Mouse (Mus musculus) lung, postnatal 0 days (tissue): ENCODE data around the gene Olfr727.

ENCODE experiments used
- CTCF ChIP-seq: IDR thresholded peaks from 2 replicates; pipeline ENCODE4 v1.5.1; 2016; ENCODE audit warnings: antibody characterized with exemption, mild to moderate bottlenecking
- EP300 ChIP-seq: IDR thresholded peaks from 2 replicates; pipeline ENCODE4 v1.6.1; 2016; ENCODE audit warnings: antibody characterized with exemption, mild to moderate bottlenecking, control low read depth

GRCm38 (mm10) chr14:50152810-50153209 lies 29.8 kb downstream of the Olfr727 start, which contains the start of gene Olfr729:
- TF ChIP-seq CTCF (no peak), EP300 (no peak)
